Mouse (Mus musculus): Measurements from ENCODE around the gene Hyal3.
A peak's percentile ranks its signal among the peaks of the same experiment; 100 is the strongest.

Hyal3 gene

GRCm38 (mm10) chr9:107593101-107593976 is 12.7 kb downstream of the Hyal3 start:
- no peak for DNase-seq (ENCODE audit: extremely low read depth, low read depth, low spot score)

GRCm38 (mm10) chr9:107594281-107595062 is 13.9 kb downstream of the Hyal3 start:
- no peak for DNase-seq (ENCODE audit: extremely low read depth, low read depth, low spot score)

DNA sequence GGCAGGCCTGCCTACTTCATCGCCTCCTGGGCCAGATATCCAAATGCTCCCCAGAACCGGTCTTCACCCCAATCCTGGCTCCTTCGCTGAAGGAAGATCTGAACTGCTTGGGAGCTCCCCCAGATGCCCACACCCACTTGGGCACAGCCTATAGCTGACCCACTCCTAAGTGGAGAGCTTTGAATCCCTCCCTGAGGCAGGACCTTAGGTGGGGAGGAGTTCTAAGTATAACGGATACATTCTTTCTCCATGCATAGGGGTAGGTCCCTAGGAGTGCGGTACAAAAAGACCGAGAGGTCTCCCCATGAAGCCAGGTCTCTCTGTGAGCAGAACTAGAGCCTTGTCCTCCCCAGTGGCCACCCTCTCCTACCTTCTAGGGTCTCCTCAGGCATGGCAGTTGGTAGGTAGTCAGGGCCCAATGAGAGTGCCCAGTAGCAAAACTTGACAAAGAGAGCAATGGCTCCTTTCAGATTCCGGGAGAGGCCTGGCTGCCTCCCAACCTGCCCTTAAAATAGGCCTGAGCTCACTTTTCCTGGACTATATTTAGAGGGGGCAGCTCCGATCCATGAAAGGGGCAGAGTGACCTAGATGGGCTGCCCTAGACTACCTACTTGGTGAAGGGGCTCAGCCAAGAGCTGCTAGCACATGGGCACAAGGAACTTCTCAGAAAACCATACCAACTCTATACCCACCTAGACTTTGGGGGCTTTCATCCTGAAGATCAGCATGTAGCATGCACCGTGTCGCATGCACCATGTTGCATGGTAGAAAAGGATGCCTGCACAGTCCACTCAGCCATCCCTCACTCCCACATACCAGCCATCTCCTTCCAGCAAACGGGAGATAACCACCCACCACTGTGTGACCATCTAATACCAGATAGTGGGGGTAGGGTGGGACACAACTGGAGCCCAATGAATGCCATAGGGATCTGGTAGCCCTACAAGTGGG is 16.3 kb downstream of the Hyal3 start:
- DNase-seq (ENCODE audit: extremely low read depth, low read depth, low spot score) = no peak

- DNase-seq (ENCODE audit: extremely low read depth, low read depth, low spot score) = no peak
Measured at GRCm38 (mm10) chr9:107598385-107598784, 17.8 kb downstream of the Hyal3 start.

- no peak for DNase-seq (ENCODE audit: extremely low read depth, low read depth, low spot score)
Measured at GRCm38 (mm10) chr9:107599433-107599832, 18.8 kb downstream of the Hyal3 start.

- DNase-seq (ENCODE audit: extremely low read depth, low read depth, low spot score) = no peak
Measured at GRCm38 (mm10) chr9:107599842-107600241, 19.2 kb downstream of the Hyal3 start.

DNA sequence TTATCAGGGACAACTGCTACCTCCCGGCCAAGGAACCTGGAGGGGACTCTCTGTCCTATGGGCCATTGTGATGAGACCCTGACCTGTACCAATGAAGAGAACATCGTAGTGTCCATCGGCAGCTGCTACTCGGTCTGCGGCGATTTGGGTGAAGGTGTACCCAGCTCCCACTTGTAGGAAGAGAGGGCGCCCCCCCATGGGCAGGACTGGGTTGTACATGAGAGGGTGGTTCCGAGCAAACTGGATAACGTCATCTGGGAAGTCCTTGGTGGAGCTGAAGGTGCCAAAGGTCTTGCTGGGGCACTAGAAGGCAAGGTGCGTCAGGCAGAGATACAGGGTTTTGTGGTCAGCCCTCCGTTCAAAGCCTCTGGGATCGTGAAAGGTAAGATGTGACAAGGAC is 20.1 kb downstream of the Hyal3 start:
- no peak for DNase-seq (ENCODE audit: extremely low read depth, low read depth, low spot score)

GRCm38 (mm10) chr9:107601275-107601674 is 20.7 kb downstream of the Hyal3 start:
- no peak for DNase-seq (ENCODE audit: extremely low read depth, low read depth, low spot score)

GRCm38 (mm10) chr9:107602068-107602648 is 21.5 kb downstream of the Hyal3 start:
- DNase-seq (ENCODE audit: extremely low read depth, low read depth, low spot score) = no peak

- no peak for DNase-seq (ENCODE audit: extremely low read depth, low read depth, low spot score)
Measured at GRCm38 (mm10) chr9:107603251-107603650, 22.6 kb downstream of the Hyal3 start.

- no peak for DNase-seq (ENCODE audit: extremely low read depth, low read depth, low spot score)
Measured at GRCm38 (mm10) chr9:107605041-107605661, 24.5 kb downstream of the Hyal3 start.

DNA sequence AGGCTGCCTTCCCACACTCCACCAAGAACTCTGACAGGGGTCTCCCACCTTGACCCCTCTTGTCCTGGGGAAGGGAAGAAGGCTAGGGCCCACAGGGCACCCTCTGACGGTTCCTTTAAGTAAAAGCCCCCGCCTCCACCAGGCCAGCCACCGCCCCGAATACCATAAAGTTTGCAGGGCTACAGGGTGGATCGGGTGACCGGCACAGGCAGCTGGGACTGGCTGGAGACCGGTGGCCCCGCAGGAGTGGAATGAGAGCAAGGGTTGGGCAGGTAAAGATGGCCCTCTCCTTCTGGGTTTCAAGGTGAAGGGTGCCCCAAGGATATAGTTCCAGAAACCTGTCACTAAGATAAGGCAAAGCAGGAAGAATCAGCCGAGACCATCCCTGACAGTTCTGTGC is 26.0 kb downstream of the Hyal3 start:
- no peak for DNase-seq (ENCODE audit: extremely low read depth, low read depth, low spot score)

DNA sequence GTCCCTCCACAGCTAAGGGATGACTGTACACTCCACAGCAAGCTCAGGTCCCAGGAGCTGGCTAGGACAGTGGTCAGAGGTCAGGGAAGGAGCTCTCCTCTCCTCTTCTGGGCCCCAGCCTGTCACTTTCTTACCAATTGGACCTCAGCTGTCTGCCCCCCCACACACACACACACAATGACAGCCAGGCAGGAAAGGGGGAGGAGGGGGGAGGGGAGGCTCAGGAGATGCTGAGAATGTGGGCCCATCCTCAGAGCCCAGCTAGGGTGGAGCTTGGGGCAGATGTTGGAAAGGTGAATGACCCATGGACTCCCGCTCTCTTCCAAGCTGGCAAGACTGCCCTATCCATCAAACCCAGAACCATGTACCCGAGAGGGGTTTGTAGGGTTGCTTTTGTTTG is 26.4 kb downstream of the Hyal3 start:
- DNase-seq (ENCODE audit: extremely low read depth, low read depth, low spot score) = no peak

DNA sequence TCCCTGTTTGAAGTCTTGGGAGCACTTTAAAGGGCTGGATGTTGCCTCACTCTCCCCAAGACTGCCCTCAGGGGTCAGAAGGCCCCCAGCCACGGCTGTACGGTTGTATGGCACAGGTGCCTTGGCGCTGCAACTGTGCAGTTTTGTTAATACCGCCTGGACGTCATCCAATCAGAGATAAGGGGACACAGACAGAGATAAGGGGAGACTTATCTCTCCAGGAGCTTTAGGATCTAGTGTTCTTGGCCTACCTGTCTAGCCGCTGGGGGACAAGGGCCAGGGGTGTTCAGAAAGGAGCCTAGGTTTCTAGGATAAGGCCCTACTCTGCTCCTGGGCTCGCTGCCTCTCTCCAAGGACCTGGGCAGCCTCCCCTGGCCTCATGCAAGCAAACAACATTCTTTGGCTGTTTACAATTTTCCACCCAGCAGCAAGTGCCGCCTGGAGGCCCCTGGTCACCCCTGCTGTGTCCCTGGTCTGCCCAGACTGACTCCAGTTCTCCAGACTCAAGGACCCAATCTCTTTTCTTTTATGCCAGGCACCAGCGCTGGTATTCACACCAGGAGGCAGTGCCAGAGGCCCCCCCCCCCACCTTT is 27.1 kb downstream of the Hyal3 start:
- DNase-seq (ENCODE audit: extremely low read depth, low read depth, low spot score) = no peak

DNA sequence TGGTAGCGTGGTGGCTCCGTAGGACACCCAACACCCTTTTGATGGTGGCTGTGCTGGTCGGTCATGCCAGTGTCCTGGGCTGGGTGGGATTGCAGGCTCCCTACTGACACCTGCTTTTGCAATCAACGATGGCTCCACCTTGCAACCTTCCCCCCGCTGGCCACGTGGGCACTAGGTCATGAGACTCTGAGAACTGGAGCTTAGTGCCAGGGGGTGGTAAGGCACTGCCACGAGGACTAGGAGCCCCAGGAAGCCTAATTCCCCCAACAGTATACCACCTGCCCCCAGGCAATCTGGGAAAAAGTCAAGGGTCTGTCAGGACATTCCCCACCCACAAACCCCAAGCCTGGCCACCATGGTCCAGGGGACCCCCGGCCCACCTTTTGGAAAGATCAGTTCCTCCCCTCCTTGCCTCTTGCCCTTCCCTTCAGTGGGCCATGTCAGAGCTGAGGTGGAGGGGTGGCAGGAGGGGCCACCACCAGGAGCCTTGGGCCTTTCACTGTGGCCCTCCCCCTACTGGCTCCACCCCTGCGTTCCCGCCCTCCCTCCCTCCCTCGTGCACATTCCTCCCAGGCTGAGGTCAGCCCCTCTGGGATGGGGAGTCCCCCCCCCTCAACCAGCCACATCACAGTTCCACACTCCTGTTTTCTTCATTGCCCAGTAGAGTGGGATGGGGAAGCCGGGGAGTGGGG is 28.3 kb downstream of the Hyal3 start, which contains the start of gene Sema3b:
TSS of gene Sema3b (minus strand) at position 489 of the 692 bp plus-strand sequence.
- no peak for DNase-seq (ENCODE audit: extremely low read depth, low read depth, low spot score)

GRCm38 (mm10) chr9:107609433-107609830 is 28.8 kb downstream of the Hyal3 start:
- no peak for DNase-seq (ENCODE audit: extremely low read depth, low read depth, low spot score)

- DNase-seq (ENCODE audit: extremely low read depth, low read depth, low spot score) = no peak
Measured at GRCm38 (mm10) chr9:107611456-107612190, 31.0 kb downstream of the Hyal3 start.

DNA sequence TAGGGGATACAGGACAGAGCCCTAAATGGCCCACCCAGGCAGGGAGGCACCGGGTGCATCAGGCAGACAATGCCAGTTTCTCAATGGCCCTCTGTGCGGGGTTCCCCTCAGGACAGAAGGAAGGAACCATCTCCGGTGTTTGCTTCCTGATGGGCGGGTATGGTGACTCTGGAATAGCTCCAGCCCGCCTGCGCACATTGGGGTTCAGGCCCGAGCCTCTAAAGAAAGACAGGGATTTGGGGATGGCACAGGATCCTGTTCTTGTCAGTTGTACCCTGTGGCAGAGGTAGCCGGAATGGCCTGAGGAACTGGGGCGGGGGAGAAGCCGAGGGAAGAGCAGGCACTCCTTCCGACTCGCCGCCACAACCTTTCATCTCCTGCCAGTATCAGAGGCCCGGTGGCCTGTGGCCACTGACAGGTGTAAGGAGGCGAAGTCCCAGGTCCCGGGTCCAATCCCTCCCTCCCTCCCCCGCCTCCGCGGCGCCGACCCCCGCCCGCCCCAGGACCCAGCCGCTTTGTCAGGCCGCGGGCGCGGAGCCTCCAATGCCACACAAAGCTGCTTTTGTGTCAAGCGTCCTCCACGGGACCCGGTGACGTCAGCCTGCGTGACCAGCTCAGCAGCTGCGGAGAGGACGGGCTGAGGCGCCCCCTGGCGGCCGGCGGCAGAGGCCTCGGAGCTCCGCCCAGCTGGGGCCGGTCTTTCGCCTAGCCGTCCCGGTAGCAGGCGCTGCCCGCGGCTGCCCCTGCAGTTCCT is 31.8 kb downstream of the Hyal3 start:
- DNase-seq (ENCODE audit: extremely low read depth, low read depth, low spot score) = peak; percentile 49

Measured in fat pad, adult 2 months (tissue).